Mouse (Mus musculus): ENCODE results near the gene Mta3. TPM values are rescaled to one million over a fixed set of nuclear protein-coding genes. Genes with fewer than 3 reads are reported as not detected.

Mta3 gene
- total RNA-seq (2023): 10 to 100 TPM; 30.4 to 38.6 TPM

GRCm38 (mm10) chr17:83706116-83706593, at the start of gene Mta3:
Mta3 (plus strand) TSS chr17:83706163.

GRCm38 (mm10) chr17:83847815-83848214, 141.9 kb downstream of the Mta3 start, which contains the start of gene Haao:
Haao (minus strand) TSS chr17:83847963.

Other genes with a start within 250 kb of the Mta3 start
- gene Cox7a2l, start 188.8 kb upstream of the Mta3 start, total RNA-seq (2023): 100 to 1,000 TPM; 101 to 109 TPM
- gene Kcng3, start 74.3 kb upstream of the Mta3 start, total RNA-seq (2023): not detected
- 10 to 100 TPM; 34.6 to 38.4 TPM for gene Haao, start 141.8 kb downstream of the Mta3 start, total RNA-seq (2023)

Measured in neutrophil, adult 83 days (primary cell).